Mouse (Mus musculus) adrenal gland, adult 18-20 months (tissue): ENCODE results near the gene Gm45902. TPM values are rescaled to one million over a fixed set of nuclear protein-coding genes. Genes with fewer than 3 reads are reported as not detected.

Source experiments
- total RNA-seq, 2 experiments: library from RNA; stranded (reverse); gene quantifications; 1 replicate in 1 of 2; 2 replicates in 1 of 2; pipeline ENCODE4 v1.2.3; 2021

The Gm45902 gene
- total RNA-seq, 2 experiments from 2014 or later: 1.7 to 2.5 TPM

Other genes with a start within 250 kb of the Gm45902 start
- 10 to 100 TPM; 36.6 to 62.1 TPM for gene Nmt2, start 228.6 kb downstream of the Gm45902 start, total RNA-seq
- gene Rpp38, start 180.1 kb downstream of the Gm45902 start, total RNA-seq: 10 to 100 TPM; 13.1 to 16.3 TPM
- under 1 TPM in 1 of 2 experiments, not detected in 1; 0.64 TPM for gene Acbd7, start 176.6 kb downstream of the Gm45902 start, total RNA-seq
- under 1 TPM in 1 of 2 experiments, not detected in 1; 0.16 TPM for gene Olah, start 115.6 kb downstream of the Gm45902 start, total RNA-seq
- not detected for gene Meig1, start 90.1 kb downstream of the Gm45902 start, total RNA-seq
- 1 to 10 TPM; 7.6 to 7.8 TPM for gene Dclre1c, start 88.7 kb downstream of the Gm45902 start, total RNA-seq
- gene Suv39h2, start 37.8 kb downstream of the Gm45902 start, total RNA-seq: 1 to 10 TPM; 1.5 to 2.0 TPM
- 10 to 100 TPM; 33.4 to 37.6 TPM for gene Hspa14, start within 50 bp of the Gm45902 start, total RNA-seq
- gene Cdnf, start 240 bp upstream of the Gm45902 start, total RNA-seq: 1 to 10 TPM; 3.4 to 4.9 TPM
- 10 to 100 TPM; 11.2 to 19.0 TPM for gene Fam107b, start 57.7 kb upstream of the Gm45902 start, total RNA-seq